Mouse (Mus musculus): ENCODE data around the gene Msh6.
A peak's percentile ranks its signal among the peaks of the same experiment; 100 is the strongest.
"Not testable (repeated sequence)": the region's sequence is repeated elsewhere in the genome, so short reads cannot be mapped to it uniquely, and the experiment has no call there.

The Msh6 gene

DNA sequence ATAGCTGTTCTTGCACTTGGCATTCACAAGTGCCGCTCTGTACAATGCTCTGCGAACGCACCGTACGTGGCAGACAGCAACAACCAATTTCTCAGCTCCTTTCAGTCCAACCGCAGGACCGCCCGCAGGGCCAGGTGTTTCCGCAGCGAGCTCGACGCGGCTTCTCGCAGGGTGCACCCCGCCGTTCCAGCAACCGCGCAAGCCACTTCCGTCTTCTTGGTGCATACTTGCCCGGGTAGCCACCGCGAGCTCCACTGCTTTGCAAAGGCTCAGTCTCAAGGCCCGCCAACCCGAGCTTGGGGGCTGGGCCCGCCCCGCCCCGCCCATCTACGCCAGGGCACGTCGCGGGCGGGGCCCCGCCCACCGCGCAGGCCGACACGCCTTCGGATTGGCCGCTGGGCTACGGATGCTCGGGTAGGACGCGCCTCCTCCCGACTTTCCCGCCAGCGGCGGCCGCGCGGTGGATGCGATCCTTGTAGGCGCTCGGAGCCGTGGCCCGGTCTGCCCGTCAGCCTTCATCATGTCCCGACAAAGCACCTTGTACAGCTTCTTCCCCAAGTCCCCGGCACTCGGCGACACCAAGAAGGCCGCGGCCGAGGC lies at the start of gene Msh6:
Gene Msh6 (plus strand): TSS at position 434 of the 600 bp plus-strand sequence.
- peak; percentile 81 to 84 for DNase-seq (ENCODE audit: low spot score in 2 of 2)

DNA sequence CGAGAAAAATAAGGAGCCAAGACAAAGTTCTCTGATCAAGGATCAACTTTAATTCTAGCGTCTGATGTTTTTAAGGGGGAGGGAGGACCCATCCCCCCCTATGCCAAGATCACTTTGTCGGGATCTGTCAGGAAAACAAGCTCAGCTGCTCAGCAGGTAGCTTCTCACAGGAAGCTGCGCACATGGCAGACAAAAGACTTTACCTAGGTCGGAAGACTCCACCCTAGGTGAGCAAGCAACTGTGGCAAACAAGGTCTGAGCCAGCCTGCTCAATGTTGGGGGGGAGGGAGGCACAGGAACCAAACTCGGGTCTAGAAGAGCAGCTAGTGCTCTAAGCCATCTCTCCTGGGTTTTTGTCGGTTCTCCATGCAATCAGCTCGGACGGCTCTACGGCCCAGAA lies 40.5 kb upstream of the Msh6 start:
- DNase-seq (ENCODE audit: low spot score in 2 of 2) = no peak

DNA sequence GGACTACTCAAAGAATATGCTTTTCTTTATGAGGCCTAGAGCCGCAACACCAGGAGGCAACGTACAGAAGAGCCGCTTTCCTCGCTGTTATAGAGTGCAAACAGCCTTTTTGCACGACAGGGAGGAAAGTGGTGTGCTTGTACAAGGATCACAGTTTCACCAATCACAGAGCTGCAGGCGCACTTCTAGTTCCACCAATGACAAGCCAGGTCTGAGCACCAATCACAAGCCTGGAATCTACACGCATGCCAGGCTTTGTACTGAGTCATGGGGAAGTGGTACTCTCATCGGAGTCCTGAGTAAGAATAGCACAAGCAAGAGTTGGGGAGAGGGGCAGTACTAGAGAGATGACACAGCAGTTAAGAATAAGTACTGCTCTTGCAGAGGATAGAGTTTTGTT lies 40.1 kb upstream of the Msh6 start:
- no peak for DNase-seq (ENCODE audit: low spot score in 2 of 2)

DNA sequence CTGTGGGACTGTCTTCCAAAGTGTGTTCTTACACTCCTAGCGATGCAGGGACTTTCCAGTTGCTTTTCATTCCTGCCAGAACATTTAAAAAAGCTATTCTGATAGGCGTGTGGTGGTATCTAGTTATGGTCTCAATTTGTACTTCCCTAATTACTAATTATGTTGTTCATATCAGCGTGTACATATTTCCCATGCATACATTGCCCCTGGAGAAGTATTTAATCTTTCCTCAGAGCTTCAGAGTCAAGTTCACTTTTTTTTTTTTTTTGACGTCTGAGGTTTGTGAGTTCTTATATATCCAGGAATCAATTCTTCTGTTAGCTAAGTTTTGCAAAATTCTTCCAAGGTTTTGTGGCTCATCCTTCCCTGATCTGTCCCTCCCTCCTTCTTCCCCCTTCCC lies 38.7 kb upstream of the Msh6 start:
- no peak for DNase-seq (ENCODE audit: low spot score in 2 of 2)

DNA sequence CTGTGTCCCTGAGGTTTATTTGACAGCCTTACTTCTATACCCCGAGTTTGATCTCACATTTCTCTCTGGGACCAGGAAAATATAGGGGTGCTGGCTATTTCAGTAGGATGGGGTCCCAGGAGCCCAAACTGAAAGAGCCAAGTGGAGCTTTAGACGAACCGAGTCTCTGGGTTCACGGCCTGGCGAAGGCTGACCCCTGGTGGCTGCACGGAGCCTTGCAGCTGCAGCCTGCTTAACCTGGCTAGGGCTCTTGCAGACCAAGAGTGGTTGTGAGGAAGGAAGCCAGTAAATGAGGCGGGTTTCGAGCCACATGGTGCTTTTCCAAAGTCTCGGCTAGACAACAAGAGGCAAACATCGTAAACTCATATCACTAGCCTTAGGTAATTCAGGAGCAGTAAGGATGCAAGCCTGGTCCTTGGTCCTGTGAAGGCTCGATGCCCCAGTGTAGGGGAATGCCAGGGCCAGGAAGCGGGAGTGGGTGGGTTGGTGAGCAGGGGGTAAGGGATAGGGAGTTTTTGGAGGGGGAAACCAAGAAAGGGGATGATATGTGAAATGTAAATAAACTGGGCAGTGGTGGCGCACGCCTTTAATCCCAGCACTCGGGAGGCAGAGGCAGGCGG lies 25.8 kb upstream of the Msh6 start:
- DNase-seq (ENCODE audit: low spot score in 2 of 2) = peak; percentile 85 to 90

DNA sequence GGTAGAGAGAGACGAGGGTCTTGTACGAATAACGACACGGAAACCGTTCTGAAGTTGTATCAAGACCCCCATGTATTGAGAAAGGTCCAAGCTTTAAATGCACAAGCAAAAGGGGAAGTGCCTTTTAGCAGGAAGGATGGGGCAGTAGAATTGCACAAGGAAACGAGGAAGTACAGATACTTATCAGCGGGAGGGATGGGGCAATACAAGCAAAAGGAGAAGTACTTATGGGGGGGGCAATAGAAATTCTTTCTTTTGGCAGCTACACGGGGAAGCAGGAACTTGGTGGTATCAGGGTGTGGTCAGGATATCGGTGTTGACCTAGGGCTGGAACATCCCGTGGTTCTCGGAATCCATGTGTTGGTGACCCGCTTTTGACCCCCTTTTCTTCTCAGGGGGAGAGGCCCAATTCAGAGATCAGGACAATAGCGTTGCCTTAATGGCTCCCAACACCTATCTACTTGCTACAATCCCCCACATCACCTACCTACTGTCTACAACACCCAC lies 20.2 kb upstream of the Msh6 start:
- DNase-seq (ENCODE audit: low spot score in 2 of 2) = not testable (repeated sequence)

DNA sequence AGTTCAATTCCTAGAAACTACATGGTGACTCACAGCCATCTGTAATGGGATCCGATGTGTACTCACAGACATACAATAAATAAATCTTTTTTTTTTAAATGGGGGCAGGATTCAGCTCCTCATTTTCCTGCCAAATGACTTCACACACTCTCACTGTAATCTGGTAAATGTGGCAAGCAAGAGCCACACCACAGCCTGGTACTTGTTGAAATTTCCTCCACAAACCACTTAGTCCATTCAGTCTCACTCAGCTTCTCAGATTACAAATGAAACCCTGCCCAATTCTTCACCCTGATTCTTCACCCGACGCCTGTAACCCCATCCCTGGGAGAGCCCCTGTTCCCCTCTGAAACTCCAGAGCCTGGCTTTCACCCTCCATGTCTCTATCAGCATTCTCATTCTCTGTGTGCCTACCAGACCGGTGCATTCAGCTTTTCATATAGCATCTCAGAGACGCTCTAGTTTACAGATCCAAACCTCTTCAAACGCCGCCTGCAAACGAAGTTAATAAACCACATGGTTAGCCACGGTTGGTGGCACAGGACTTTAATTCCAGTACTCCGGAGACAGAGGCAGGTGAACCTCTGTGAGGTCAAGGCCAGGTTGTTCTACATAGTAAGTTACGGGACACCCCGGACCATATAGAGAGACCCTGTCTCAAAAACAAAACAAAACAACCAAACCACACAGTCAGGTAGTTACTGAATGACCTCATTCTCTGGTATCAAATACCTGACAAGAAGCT lies 17.6 kb upstream of the Msh6 start:
- DNase-seq (ENCODE audit: low spot score in 2 of 2) = no peak

DNA sequence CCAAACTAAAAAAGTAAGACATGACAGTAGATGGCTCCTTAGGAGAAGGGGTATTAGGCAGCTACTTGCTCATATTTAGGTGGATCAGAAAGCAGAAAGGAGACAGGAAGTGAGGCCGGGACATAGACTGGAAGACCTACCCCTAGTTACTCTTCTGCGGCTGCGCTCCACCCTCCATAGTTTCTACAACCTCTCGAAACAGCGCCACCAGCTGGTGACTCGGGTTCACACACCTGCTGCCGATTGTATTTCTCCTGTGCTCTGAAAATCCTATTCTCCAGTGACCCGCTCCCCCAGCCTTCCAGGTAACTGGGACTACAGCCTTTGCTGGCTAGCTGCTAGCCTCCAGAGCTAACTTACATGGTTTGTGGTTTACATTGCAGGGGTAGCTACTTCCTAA lies 16.6 kb upstream of the Msh6 start:
- no peak for DNase-seq (ENCODE audit: low spot score in 2 of 2)

DNA sequence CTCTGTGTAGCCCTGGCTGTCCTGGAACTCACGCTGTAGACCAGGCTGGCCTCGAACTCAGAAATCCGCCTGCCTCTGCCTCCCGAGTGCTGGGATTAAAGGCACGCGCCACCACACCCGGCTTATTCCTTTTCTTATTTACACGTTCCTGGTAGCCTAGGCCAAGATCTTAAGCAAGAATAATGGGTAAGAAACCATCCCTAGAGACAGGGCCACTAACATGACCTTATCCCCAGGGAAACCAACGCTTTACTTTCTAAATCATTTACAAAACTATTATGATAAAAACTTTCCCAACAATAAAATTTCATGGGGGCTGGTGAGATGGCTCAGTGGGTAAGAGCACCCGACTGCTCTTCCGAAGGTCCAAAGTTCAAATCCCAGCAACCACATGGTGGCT lies 15.5 kb upstream of the Msh6 start:
- not testable (repeated sequence) for DNase-seq (ENCODE audit: low spot score in 2 of 2)

DNA sequence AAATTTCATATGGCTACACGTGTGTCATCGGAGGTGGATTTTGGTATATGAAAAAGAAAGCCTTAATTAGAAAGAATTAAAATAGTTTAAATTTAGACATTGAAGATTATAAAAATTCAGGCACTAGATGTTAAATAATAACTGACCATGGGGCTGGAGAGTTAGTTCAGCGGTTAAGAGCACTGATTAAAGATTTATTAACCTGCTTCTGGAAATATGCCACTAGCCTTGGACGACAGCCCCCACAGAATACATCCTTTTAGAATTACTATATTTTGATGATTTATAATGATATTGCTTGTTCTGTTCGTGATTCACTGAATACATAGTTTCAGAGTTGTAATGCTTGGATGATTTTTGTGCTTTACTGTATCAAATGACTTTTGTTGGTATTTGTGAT lies 14.9 kb upstream of the Msh6 start:
- not testable (repeated sequence) for DNase-seq (ENCODE audit: low spot score in 2 of 2)

DNA sequence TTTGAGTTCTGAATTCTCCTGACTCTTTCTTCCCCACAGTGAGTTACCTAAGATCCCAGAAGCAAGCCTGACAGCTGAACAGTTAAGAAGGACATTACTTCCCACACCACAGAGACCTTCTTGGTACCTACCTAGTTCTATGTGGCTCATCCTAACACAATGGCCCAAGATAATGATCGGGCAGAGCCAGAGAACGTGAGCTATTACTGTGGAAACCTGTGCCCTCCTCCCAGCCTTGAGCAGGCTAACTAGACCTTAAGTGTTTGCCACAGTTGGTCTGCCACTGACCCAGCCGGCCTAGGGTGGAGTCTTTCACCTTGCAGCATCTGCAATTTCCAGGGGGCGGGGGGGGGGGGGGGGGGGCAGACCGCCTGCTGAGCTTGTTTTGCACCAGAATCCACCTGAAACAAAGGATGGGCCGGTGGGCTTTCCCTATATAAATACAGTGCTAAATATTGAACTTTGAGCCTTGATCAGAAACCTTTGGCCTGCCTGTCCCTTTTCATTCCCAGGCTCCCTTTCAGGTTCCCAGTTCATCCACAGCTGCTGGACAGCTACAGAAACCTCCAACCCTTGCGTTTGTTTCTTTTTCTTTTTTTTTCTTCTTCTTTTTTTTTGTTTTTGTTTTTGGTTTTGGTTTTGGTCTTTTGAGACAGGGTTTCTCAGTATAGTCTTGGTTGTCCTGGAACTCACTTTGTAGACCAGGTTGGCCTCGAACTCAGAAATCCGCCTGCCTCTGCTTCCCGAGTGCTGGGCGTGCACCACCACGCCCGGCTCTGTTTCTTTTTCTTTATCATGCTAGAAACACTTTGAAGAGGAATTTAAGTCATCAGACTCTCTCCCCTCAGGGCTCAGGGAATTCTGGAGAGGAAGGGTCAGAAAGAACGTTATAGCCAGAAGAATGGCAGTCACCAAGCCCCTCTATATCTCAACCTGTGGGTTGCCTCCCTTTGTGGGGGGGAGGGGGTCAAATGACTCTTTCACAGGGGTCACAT lies 11.5 kb upstream of the Msh6 start:
- DNase-seq (ENCODE audit: low spot score in 2 of 2) = no peak

DNA sequence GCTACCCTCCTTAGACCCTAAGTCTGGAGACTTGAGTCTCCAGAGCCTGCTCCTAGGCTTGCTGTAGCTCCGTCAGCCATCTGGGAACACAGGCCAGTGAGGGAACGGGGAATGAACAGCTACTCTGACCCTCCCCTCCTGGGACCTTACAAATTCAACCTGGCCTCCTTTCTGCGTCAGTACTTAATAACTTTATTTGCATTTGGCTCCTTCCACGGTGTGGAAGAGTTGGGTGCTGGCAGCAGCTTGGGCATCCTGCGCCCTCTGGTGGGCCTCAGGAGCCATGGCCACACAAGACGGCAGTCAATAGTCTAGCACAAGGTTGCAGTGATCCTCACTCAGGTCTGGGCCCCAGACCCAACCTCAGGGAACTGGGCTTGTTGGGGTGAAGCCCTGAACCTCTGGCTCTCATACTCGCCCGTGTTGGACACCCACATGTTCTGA lies 6.4 kb upstream of the Msh6 start:
- DNase-seq (ENCODE audit: low spot score in 2 of 2) = not testable (repeated sequence)

DNA sequence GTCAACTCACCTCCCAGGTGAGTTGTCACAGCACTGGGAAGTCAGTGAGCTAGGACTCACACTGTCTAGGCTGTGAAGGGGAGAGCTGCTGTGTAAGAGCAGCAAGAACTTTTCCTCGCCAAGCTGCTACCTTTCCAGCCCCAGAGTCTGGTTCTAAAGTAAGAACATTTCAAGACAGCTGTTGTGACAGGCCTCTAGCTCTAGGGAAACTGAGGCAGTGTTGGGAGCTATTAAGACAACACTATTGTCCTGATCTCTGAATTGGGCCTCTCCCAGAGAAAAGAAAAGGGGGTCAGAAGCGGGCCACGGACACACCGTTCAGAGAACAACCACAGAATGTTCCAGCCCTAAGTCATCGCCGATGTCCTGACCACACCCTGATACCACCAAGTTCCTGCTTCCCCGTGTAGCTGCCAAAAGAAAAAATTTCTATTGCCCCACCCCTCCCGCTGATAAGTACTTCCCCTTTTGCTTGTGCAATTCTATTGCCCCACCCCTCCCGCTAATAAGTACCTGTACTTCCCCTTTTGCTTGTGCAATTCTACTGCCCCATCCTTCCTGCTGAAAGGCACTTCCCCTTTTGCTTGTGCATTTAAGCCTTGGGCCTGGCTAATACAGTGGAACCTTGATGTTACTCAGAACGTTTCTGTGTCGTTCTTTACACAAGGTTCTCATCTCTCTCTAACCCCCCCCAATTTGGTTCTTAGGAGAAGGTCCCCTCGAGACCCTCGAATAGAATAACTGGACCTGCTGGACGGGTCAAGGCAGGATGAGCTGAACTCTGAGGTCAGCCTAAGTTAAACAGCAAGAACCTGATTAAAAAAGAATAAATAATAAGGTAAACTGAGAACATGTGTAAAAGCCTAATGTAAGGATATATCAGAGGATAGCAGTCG lies 2.9 kb upstream of the Msh6 start:
- not testable (repeated sequence) for DNase-seq (ENCODE audit: low spot score in 2 of 2)

DNA sequence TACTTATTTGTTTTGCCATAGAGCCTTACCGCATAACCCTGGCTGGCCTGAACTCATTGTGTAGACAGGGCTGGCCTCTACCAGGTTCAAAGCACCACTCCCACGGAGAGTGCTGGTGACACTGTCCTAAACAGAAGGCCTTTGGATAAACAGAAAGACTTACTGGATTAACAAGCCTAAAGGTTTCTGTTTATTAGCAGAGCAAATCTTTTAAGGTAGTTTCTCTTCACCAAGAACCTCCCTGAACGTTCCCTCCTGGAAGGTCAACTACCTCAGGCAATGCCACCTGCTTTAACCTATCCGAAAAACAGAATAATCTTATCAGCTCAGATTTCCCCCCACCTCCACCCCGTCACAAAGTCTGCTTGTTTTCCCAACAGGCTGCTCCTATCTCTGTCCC lies 2.0 kb upstream of the Msh6 start:
- DNase-seq (ENCODE audit: low spot score in 2 of 2) = no peak

DNA sequence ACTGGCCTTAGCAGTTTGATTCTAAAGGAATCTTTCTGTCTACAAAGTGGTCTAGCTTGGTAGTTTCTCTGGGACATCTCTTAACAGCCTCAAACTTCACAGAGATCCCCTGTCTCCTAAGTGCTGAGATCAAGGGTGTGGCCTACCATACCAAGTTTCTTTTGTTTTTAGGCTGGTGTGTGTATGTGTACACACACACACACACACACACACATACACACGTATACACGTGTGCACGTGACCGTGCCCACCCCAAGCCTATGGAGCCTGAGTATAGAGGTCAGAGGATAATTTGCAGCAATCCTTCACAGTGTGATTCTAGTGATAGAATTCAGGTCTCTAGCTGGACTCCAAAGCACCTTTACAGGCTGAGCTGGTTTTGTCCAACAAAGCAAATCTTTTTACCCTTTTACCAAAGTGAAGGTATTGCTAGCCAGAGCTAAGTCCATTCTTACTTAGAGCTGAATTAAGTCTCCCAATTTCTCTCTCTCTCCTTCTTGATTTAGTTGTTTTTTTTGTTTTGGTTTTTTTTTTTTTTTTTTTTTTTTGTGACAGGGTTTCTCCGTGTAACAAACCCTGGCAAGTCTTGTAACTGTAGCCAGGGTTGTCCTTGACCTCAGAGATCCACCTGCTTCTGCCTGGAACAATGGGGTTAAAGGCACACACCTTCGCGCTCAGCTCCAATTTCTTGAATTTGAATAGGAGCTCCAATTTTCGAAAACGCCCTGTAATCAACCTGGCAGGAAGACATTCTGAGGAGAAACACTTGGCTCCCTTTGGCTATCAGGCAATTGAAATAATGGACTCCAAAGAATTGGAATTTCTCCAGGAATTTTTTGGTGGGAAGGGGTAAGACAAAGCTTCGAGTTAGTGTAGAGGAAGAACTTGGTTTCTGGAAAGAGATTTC lies 1.3 kb upstream of the Msh6 start:
- no peak for DNase-seq (ENCODE audit: low spot score in 2 of 2)

DNA sequence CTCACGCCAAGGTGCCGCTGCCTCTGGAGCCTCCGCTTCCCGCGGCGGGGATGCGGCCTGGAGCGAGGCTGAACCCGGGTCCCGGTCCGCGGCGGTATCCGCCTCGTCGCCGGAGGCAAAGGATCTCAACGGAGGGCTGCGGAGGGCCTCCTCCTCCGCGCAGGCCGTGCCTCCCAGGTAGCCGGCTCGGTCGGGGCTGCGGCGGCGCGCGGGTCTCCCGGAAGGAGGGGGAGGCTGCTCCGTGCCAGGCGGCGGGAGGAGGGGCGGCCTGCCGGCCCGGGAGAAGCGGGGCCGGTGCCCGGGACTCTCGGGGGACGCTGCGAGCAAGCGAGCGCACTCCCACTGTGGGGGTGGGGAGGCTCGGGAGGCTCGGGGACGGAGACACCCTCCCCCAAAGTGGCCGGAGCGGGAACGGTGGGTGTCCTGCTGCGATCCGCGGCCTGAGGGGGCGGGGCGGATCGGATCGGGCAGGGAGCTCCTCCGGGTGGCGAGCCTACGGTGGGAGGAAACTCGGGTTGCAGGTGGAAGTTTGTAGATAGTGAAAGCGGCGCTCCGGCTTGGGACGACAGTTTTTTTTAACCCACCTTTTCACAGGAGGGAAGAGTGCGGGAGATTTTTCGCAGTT lies 479 bp downstream of the Msh6 start:
- peak; percentile 29 to 35 for DNase-seq (ENCODE audit: low spot score in 2 of 2)

DNA sequence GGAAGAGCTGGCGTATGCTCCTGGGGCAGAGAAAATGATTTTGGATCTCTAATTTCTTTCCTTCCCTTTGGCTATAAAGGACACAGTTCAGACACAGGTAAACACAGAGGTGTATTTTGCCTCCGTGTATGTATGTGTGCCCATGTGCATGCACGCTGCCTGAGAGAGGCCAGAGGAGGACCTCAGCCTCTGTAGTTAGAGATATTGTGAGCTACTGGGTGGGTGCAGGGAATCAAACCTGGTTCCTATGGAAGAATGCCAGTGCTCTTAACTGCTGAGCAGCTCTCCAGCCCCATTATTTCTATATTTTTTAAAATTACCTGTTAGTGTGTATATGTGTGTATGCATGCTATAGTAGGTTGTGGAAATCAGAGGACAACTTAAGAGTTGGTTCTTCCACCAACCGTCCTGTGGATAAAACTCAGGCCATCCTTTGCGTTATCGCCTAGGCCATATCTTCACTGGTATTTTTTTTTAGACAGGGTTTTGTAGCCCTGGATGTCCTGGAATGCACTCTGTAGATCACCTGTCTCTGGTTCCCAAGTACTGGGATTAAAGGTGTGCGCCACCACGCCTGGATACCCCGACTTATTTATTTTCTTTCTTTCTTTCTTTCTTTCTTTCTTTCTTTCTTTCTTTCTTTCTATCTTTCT lies 1.4 kb downstream of the Msh6 start:
- no peak for DNase-seq (ENCODE audit: low spot score in 2 of 2)

DNA sequence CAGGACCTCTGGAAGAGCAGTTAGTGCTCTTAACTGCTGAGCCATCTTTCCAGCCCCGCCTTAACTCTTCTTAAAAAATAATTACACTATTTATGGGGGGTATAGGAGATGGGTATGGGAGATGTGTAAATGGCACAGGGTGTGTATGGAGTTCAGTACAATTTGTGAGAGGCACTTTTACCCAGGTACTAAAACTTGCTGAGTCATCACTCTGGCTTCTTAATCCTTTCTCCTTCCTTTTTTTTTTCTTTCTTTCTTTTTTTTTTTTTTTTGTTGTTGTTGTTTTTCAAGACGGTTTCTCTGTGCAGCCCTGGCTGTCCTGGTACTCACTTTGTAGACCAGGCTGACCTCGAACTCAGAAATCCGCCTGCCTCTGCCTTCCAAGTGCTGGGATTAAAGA lies 2.1 kb downstream of the Msh6 start:
- DNase-seq (ENCODE audit: low spot score in 2 of 2) = not testable (repeated sequence)

DNA sequence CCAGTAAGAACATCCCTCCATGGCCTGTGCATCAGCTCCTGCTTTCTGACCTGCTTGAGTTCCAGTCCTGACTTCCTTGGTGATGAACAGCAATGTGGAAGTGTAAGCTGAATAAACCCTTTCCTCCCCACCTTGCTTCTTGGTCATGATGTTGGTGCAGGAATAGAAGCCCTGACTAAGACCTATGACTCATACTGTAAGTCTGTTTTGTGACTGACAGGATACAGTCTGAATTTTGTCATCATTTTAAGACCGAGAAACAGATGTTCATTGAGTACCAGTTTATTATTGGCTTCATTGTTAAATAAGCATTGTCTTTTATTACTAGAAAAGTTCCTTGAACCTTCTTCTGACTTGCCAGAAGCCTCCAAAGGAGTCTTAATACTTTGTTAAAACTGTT lies 4.8 kb downstream of the Msh6 start:
- not testable (repeated sequence) for DNase-seq (ENCODE audit: low spot score in 2 of 2)

All from right cerebral cortex, adult 2 months (tissue).